Mouse (Mus musculus): ENCODE data around the gene Olfr39. TPM values are rescaled to one million over a fixed set of nuclear protein-coding genes. Genes with fewer than 3 reads are reported as not detected.
"Not testable (repeated sequence)": the region's sequence is repeated elsewhere in the genome, so short reads cannot be mapped to it uniquely, and the experiment has no call there.

Gene Olfr39
- not detected for total RNA-seq (2021)
- long read RNA-seq: 0 reads

GRCm38 (mm10) chr9:20282051-20282450 lies at the start of gene Olfr39:
TSS of gene Olfr39 (plus strand) at chr9:20282351.
- DNase-seq (ENCODE audit: low spot score in 2 of 2): no peak

GRCm38 (mm10) chr9:20236819-20237218 lies 45.3 kb upstream of the Olfr39 start, which contains the start of gene Olfr872:
TSS of gene Olfr872 (plus strand) at chr9:20237119.
- DNase-seq (ENCODE audit: low spot score in 2 of 2): no peak

- no peak for DNase-seq (ENCODE audit: low spot score in 2 of 2)
Observed at GRCm38 (mm10) chr9:20237378-20237777, 44.8 kb upstream of the Olfr39 start.

- DNase-seq (ENCODE audit: low spot score in 2 of 2): not testable (repeated sequence)
Observed at GRCm38 (mm10) chr9:20295562-20295961, 13.4 kb downstream of the Olfr39 start.

GRCm38 (mm10) chr9:20298232-20298631 lies 16.1 kb downstream of the Olfr39 start, which contains the start of gene Olfr873:
TSS of gene Olfr873 (plus strand) at chr9:20298532.
- no peak for DNase-seq (ENCODE audit: low spot score in 2 of 2)

- no peak for DNase-seq (ENCODE audit: low spot score in 2 of 2)
Observed at GRCm38 (mm10) chr9:20335994-20336393, 53.8 kb downstream of the Olfr39 start, which contains the start of gene Olfr18. TSS of gene Olfr18 (minus strand) at chr9:20336094.

Other genes with a start within 250 kb of the Olfr39 start
- not detected for gene Olfr867, start 224.8 kb upstream of the Olfr39 start, total RNA-seq (2021)
- gene Olfr868, start 183.7 kb upstream of the Olfr39 start, total RNA-seq (2021): not detected
- not detected for gene Olfr869, start 153.3 kb upstream of the Olfr39 start, total RNA-seq (2021)
- gene Olfr870, start 108.3 kb upstream of the Olfr39 start, total RNA-seq (2021): not detected
- gene Olfr871, start 70.1 kb upstream of the Olfr39 start, total RNA-seq (2021): not detected
- not detected for gene Olfr872, start 45.2 kb upstream of the Olfr39 start, total RNA-seq (2021)
- not detected for gene Olfr873, start 16.2 kb downstream of the Olfr39 start, total RNA-seq (2021)
- not detected for gene Olfr18, start 53.7 kb downstream of the Olfr39 start, total RNA-seq (2021)
- gene Zfp560, start 102.8 kb downstream of the Olfr39 start, total RNA-seq (2021): 10 to 100 TPM; 13.2 to 16.9 TPM
- gene Zfp26, start 177.8 kb downstream of the Olfr39 start, total RNA-seq (2021): 10 to 100 TPM; 31.6 to 35.6 TPM
- gene Zfp426, start 210.4 kb downstream of the Olfr39 start, total RNA-seq (2021): 10 to 100 TPM; 34.1 to 36.8 TPM
- gene Zfp266, start 239.1 kb downstream of the Olfr39 start, total RNA-seq (2021): 10 to 100 TPM; 60.2 to 63.5 TPM